Mouse (Mus musculus) ES-E14 (cell line): ENCODE measurements around the gene Ctsa. TPM values are rescaled to one million over a fixed set of nuclear protein-coding genes. Genes with fewer than 3 reads are reported as not detected.

Source experiments
- DNase-seq: peaks from one replicate; pipeline ENCODE4 v3.0.0-alpha.2; 2013; ENCODE audit warnings: low read depth, low spot score
- H3K27ac ChIP-seq: 2 replicates; pipeline ENCODE4 v1.5.1; 2012; ENCODE audit warnings: low read depth, mild to moderate bottlenecking, low read length, moderate library complexity, mixed read lengths; ENCODE audit not compliant: poor library complexity, insufficient read depth, severe bottlenecking
- H3K36me3 ChIP-seq: 2 replicates; pipeline ENCODE4 v1.6.1; 2012; ENCODE audit warnings: mild to moderate bottlenecking, low read length, moderate library complexity, mixed read lengths; ENCODE audit not compliant: control insufficient read depth, poor library complexity, insufficient read depth, severe bottlenecking
- H3K4me1 ChIP-seq, 2 experiments: fragments of 150-350 bp in 1 of 2; sonication (generic) in 1 of 2; 2 replicates each; pipeline ENCODE4 v1.6.1; 2012; ENCODE audit warnings: low read length in 2 of 2, mild to moderate bottlenecking in 1 of 2, mixed read lengths in 1 of 2; ENCODE audit not compliant: control insufficient read depth in 2 of 2, insufficient read depth in 2 of 2, poor library complexity in 1 of 2
- H3K4me3 ChIP-seq, 2 experiments: fragments of 150-350 bp in 1 of 2; sonication (generic) in 1 of 2; 2 replicates each; pipeline ENCODE4 v1.5.1; 2012; ENCODE audit warnings: low read length in 2 of 2, low read depth in 1 of 2, mild to moderate bottlenecking in 1 of 2, mixed read lengths in 1 of 2; ENCODE audit not compliant: insufficient read depth in 1 of 2, poor library complexity in 1 of 2, severe bottlenecking in 1 of 2
- H3K9ac ChIP-seq: 2 replicates; pipeline ENCODE4 v1.6.1; 2012; ENCODE audit warnings: low read depth, mild to moderate bottlenecking, low read length, mixed read lengths; ENCODE audit not compliant: poor library complexity, insufficient read depth, severe bottlenecking
- H3K9me3 ChIP-seq: fragments of 150-350 bp; sonication (generic); 2 replicates; pipeline ENCODE4 v1.6.1; 2012; ENCODE audit warnings: low read depth, mild to moderate bottlenecking, low read length; ENCODE audit not compliant: control insufficient read depth, insufficient read depth
- CHD2 ChIP-seq: IDR thresholded peaks from 2 replicates; pipeline ENCODE4 v1.6.1; 2014; ENCODE audit warnings: mild to moderate bottlenecking, low read depth, low read length, inconsistent platforms
- HCFC1 ChIP-seq: IDR thresholded peaks from 2 replicates; pipeline ENCODE4 v1.6.1; 2012; ENCODE audit warnings: low read length, inconsistent platforms, borderline replicate concordance; ENCODE audit not compliant: insufficient read depth
- MAFK ChIP-seq: IDR thresholded peaks from 2 replicates; pipeline ENCODE4 v1.6.1; 2014; ENCODE audit warnings: mild to moderate bottlenecking, low read depth, low read length, inconsistent platforms; ENCODE audit not compliant: insufficient read depth
- ZC3H11A ChIP-seq: IDR thresholded peaks from 2 replicates; pipeline ENCODE4 v1.6.1; 2012; ENCODE audit warnings: low read depth, mild to moderate bottlenecking, inconsistent platforms, low read length, borderline replicate concordance
- ZNF384 ChIP-seq: IDR thresholded peaks from 2 replicates; pipeline ENCODE4 v1.6.1; 2012; ENCODE audit warnings: low read depth, low read length, inconsistent platforms
- in situ Hi-C, 2 experiments: fragments of 600-800 bp; cut with MboI; formaldehyde crosslinking; loops; one replicate each; pipeline ENCODE4 v1.15.1; 2025; ENCODE audit warnings: low sequenced_read_pairs in 2 of 2, inconsistent platforms in 1 of 2; ENCODE audit not compliant: unreplicated experiment in 2 of 2
- total RNA-seq: library from RNA; depleted of rRNA; stranded (reverse); fragments of 300-350 nt; gene quantifications from 2 replicates; pipeline ENCODE4 v1.2.3, GENCODE M21; 2012

The Ctsa gene
- total RNA-seq, 1 experiment, result 103 TPM

DNA sequence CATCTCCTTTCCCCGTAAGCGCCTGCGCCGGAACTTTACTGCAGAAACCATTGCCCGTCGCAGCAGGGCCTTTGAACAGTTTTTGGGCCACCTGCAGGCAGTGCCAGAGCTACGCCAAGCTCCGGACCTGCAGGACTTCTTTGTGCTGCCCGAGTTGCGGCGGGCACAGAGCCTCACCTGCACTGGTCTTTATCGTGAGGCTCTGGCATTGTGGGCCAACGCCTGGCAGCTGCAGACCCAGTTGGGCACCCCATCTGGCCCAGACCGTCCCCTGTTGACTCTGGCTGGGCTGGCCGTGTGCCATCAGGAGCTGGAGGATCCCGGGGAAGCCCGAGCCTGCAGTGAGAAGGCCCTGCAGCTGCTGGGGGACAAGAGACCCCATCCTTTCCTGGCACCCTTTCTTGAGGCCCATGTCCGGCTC, 40.8 kb upstream of the Ctsa start:
- TF ChIP-seq ZC3H11A, result no peak
- no peak for TF ChIP-seq MAFK
- no peak for TF ChIP-seq CHD2
- no peak for TF ChIP-seq ZNF384
- no peak for TF ChIP-seq HCFC1
- H3K9me3 ChIP-seq, result no peaks in the 10 kb centered on the region
- H3K4me1 ChIP-seq, result peaks cover 8 to 30% of the 10 kb centered on the region in 2 experiments
- H3K36me3 ChIP-seq, result peaks cover 24% of the 10 kb centered on the region; the same call in 1 of the 2 replicates
- in situ Hi-C loops, result no loop called here
- H3K4me3 ChIP-seq, result no peak overlapping the region; a peak in 1 of 4 replicates
- H3K9ac ChIP-seq, result peak overlapping the region; percentile 4; the same call in 1 of the 2 replicates
- no peak for DNase-seq
- H3K27ac ChIP-seq, result no peak overlapping the region

DNA sequence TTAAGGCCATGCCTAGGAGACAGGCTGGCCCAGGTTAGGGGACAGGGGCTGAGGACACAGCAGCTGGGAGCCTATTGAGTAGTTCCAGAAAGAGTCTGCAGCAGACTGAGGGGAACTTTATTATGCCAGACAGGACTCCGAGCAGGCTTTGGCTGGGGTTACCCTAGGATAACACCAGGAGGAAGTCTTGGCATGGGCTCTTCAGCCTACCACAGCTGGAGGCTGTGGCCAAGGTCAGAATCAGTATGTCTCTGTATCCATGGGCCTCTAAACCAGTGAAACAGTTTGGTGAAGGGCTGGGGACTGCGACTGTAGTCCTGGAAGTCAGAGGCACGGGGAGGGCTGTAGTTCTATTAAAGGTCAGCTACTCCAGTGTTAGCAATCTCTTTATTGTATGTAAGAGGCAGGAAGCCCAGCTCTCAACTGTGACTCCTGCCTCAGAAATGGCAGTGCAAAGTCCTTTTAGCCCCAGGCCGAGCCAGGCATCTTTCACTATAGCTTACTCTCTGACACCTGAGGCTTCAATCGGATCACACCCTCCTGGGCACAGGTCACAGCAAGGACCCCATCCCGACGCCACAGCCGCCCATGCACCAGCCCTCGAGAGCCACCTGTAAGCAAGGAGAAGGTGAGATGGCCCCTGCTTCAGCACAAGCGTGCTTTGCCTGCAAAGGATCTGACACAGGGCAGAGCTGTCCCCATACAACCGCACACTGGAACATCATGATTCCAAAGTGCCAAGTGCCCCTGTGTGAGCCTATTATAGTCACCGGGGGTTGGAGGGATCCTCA, 40.1 kb upstream of the Ctsa start:
- Histone ChIP-seq H3K4me3 (no peak overlapping the region), H3K36me3 (peaks cover 28% of the 10 kb centered on the region), H3K9ac (no peak overlapping the region), H3K4me1 (peaks cover 7 to 28% of the 10 kb centered on the region in 2 experiments), H3K27ac (no peak overlapping the region), H3K9me3 (no peaks in the 10 kb centered on the region)
- TF ChIP-seq HCFC1, result no peak
- TF ChIP-seq CHD2, result no peak
- TF ChIP-seq ZC3H11A, result no peak
- TF ChIP-seq ZNF384, result no peak
- TF ChIP-seq MAFK, result no peak
- in situ Hi-C loops, result no loop called here
- no peak for DNase-seq

DNA sequence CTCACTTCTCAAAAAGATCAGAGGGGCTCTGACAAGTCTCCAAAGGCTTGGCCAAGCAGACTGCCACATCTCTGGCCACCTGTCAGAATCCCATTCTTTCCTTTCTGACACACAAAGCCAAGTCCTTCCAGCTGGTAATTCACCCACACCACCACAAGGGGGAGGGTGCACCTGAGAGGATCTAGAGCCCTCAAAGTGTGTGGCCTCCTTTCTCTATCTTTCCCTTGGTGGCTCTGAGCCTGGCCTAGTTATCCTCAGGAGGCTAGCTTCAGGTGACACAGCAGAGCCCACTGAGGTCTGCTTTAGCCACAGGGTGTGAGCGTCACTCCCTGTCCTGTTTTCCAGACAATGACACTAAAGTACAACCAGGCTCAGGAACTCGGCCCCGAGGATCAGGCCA, 39.4 kb upstream of the Ctsa start:
- peaks cover 33% of the 10 kb centered on the region for H3K36me3 ChIP-seq
- H3K4me1 ChIP-seq, result peaks cover 7 to 25% of the 10 kb centered on the region in 2 experiments
- H3K9ac ChIP-seq, result no peak overlapping the region
- no peak overlapping the region for H3K4me3 ChIP-seq
- in situ Hi-C loops, result no loop called here
- no peak for TF ChIP-seq HCFC1
- peak; percentile 82 for DNase-seq
- peak overlapping the region; percentile 35; the same call in 1 of the 2 replicates for H3K27ac ChIP-seq
- H3K9me3 ChIP-seq, result no peaks in the 10 kb centered on the region

DNA sequence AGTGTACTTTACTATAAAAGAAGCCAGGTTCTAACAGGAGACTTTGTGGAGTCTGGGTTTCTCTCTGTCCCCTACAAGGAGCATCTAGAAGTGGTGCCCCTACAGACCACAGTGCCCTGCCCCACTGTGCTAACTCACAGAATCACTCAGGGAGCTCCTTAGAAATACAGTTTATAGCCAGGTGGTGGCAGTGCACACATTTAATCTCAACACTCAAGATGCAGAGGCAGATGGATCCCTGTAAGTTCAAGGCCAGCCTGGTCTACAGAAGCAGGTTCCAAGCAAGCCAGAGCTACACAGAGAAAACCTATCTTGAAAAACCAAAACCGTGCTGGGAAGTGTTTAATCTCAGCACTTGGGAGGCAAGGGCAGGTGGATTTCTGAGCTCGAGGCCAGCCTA, 38.9 kb upstream of the Ctsa start:
- Histone ChIP-seq H3K36me3 (peaks cover 34% of the 10 kb centered on the region), H3K4me1 (peaks cover 7 to 20% of the 10 kb centered on the region in 2 experiments), H3K9me3 (no peaks in the 10 kb centered on the region), H3K27ac (no peak overlapping the region), H3K4me3 (no peak overlapping the region), H3K9ac (no peak overlapping the region)
- DNase-seq, result no peak
- in situ Hi-C loops, result no loop called here
- TF ChIP-seq HCFC1 (no peak), ZNF384 (no peak), CHD2 (no peak), ZC3H11A (no peak), MAFK (no peak)

DNA sequence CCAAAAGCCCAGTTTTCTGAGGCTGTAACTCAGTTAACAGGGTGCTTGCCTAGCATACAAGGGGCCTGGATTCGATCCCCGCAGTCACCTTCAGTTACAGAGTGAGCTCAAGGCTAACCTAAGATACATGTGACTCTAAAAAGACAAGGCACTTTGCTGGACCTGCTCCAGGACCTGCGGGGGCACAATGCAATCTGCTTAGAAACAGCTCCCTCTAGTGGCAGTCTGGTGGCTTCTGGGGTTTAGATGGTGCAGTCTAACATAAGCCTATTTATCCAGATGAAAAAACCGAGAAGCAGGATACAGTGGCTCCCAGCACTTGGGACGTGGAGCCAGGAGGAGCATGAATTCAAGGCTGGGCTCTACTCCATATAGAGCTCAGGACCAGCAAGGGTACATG, 38.4 kb upstream of the Ctsa start:
- peak; percentile 81 for DNase-seq
- in situ Hi-C loops, result no loop called here
- Histone ChIP-seq H3K9me3 (no peaks in the 10 kb centered on the region), H3K9ac (no peak overlapping the region), H3K27ac (no peak overlapping the region), H3K36me3 (peaks cover 34% of the 10 kb centered on the region), H3K4me3 (no peak overlapping the region), H3K4me1 (peaks cover 3 to 16% of the 10 kb centered on the region in 2 experiments; a peak in 2 of 4 replicates)
- TF ChIP-seq ZNF384, result peak; percentile 62
- TF ChIP-seq MAFK, result no peak
